Mouse (Mus musculus): ENCODE measurements around the gene Col4a1. TPM values are rescaled to one million over a fixed set of nuclear protein-coding genes. Genes with fewer than 3 reads are reported as not detected.
A peak's percentile ranks its signal among the peaks of the same experiment; 100 is the strongest.

Col4a1 gene
- polyA plus RNA-seq, 1 experiment from 2014 or later, result 102 TPM

DNA sequence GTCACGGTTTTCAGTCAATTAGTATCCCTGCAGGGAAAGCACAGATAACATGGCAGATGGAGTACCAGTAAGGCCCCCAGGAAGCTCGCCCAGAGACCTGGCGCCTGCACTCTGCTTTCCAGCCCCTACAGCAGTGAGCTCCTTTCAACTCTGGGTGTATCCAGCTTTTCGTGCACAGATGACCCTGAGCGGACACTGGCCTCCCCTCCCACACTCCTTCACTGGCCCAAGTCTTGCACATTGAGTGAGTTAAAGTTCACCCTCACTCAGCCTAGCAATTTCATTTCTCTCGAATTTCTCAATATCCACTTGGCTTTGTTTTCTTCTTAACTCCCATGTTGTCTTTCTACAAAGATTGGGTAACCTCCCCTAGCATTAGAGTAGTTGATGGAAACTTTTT, 24.3 kb downstream of the Col4a1 start:
- Histone ChIP-seq H3K4me3 (replicated peaks) (no peak overlapping the region), H3K36me3 (replicated peaks) (no peaks in the 10 kb centered on the region), H3K4me2 (no peak overlapping the region), H3K4me1 (peaks cover 15% of the 10 kb centered on the region), H3K27me3 (no peaks in the 10 kb centered on the region), H3K9ac (no peak overlapping the region), H3K27ac (no peak overlapping the region), H3K9me3 (no peaks in the 10 kb centered on the region)
- WGBS, result 76% methylated on average over 6 of the region's 6 CpGs
- ATAC-seq (ENCODE audit: low FRiP score), result no peak

DNA sequence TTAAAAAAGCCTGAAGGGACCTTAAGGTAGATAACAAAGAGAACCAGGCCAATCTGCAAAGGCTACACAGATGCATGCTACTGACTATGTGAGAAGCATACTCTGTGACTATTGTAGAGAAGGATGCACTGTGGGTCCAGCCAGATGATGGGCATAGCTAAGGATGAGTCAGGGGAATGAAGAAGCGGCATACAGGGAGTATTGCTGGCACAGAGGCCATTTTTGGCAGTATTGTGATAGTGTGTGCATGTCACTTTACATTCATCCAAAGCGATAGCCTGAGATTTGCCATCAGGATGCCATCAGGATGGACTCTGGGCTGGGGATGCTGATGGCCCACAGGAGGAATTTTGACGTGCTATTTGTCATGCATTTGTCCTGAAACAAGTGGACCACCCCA, 25.5 kb downstream of the Col4a1 start:
- H3K27me3 ChIP-seq, result no peaks in the 10 kb centered on the region
- peaks cover 21% of the 10 kb centered on the region for H3K4me1 ChIP-seq

DNA sequence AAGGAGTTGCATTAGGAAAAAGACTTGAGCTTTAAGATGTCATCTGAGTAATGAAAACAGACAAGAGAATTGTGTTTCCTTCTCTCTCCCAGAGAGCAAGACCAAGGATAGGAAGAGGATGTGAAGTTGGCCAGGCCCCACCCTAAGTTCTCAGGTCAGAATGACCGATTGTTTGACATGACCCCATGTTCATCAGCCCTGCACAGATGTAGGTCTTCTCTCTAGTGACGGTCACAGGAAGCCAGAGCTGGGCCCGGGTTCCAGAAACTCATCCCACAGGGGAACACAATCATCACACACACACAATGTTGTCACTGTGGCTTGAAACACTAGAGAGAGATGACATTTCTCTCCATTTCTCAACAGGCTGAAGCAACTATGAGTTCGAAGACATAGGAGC, 27.2 kb downstream of the Col4a1 start:
- Histone ChIP-seq H3K9ac (no peak overlapping the region), H3K4me2 (no peak overlapping the region), H3K36me3 (replicated peaks) (no peaks in the 10 kb centered on the region), H3K4me1 (peaks cover 15% of the 10 kb centered on the region), H3K9me3 (no peaks in the 10 kb centered on the region), H3K27ac (no peak overlapping the region), H3K4me3 (replicated peaks) (no peak overlapping the region), H3K27me3 (no peaks in the 10 kb centered on the region)
- WGBS, result 92% methylated on average over 4 of the region's 4 CpGs
- ATAC-seq (ENCODE audit: low FRiP score), result no peak

More for the DNA sequence above, 25.5 kb downstream of the Col4a1 start:
- Histone ChIP-seq H3K9ac (no peak overlapping the region), H3K27ac (no peak overlapping the region), H3K36me3 (replicated peaks) (no peaks in the 10 kb centered on the region), H3K4me2 (no peak overlapping the region), H3K9me3 (no peaks in the 10 kb centered on the region), H3K4me3 (replicated peaks) (no peak overlapping the region)
- WGBS, result 75% methylated on average over 3 of the region's 3 CpGs
- ATAC-seq (ENCODE audit: low FRiP score), result no peak

DNA sequence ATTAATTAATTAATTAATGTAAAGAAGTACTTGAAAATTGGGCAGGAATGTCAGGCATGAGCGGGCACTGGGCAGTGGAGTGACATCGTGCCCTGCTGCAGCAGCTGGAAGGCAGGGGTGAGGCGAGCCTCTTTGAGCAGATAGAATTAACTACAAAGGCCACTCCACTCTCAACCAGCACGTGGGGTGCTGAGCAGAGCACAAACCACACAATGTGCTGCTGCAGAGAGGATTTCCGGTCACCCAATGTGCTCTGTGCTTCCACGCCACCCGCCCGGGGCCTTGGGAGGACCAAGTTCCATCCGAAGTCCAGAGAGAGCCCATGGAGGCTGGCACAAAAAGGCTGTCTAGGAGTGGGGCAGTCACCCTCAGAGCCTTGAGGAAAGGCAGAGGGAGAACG, 29.4 kb downstream of the Col4a1 start:
- H3K27ac ChIP-seq, result no peak overlapping the region
- no peak for ATAC-seq (ENCODE audit: low FRiP score)

DNA sequence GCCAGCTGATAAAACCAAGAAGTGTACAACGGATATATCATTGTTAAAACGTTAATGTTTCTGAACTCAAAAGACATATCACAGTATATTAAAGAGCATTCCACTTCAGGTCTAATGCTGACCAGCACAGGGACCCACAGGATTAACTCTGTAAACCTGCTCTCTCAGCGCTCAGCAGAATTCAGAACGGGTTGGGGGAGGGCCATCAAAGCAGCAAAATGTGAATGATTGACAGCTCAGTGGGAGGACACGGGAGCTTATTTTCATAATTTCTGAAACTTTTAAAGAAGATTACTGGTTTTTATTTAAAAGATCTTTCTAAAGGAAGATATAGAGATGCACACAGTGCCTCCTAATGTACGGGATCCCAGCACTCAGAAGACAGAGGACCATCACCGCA, 29.9 kb downstream of the Col4a1 start:
- WGBS, result 76% methylated on average over 7 of the region's 7 CpGs
- H3K4me2 ChIP-seq, result no peak overlapping the region
- no peaks in the 10 kb centered on the region for H3K36me3 ChIP-seq (replicated peaks)
- H3K4me1 ChIP-seq, result peaks cover 33% of the 10 kb centered on the region
- no peak overlapping the region for H3K9ac ChIP-seq
- no peak overlapping the region for H3K27ac ChIP-seq
- no peak for ATAC-seq (ENCODE audit: low FRiP score)
- no peaks in the 10 kb centered on the region for H3K27me3 ChIP-seq
- H3K9me3 ChIP-seq, result no peaks in the 10 kb centered on the region
- no peak overlapping the region for H3K4me3 ChIP-seq (replicated peaks)

More for the DNA sequence above, 29.4 kb downstream of the Col4a1 start:
- Histone ChIP-seq H3K9me3 (no peaks in the 10 kb centered on the region), H3K4me3 (replicated peaks) (no peak overlapping the region), H3K27me3 (no peaks in the 10 kb centered on the region), H3K4me1 (peaks cover 28% of the 10 kb centered on the region), H3K4me2 (no peak overlapping the region), H3K9ac (no peak overlapping the region), H3K36me3 (replicated peaks) (no peaks in the 10 kb centered on the region)
- 46% methylated on average over 10 of the region's 10 CpGs for WGBS

DNA sequence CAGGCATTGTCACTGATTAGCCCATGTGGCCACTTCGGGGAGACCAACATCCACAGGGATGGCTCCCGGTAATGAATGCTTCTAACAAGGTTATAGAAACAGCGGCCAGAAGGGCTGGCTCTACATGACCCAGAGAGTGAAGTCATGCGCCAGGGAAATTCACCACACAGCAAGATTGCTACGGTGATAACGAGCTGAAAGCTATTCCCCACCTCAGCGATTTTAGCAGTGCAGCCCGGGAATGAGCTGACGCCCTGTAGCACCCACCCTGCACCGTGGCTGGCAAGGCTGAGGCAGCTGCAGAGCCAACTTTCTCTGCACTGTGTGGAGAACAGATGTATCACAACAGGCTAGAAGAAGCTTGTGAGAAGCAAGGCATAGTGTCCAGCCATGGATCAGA, 30.5 kb downstream of the Col4a1 start:
- H3K36me3 ChIP-seq (replicated peaks), result no peaks in the 10 kb centered on the region
- ATAC-seq (ENCODE audit: low FRiP score), result no peak
- peaks cover 34% of the 10 kb centered on the region for H3K4me1 ChIP-seq
- no peaks in the 10 kb centered on the region for H3K27me3 ChIP-seq
- 79% methylated on average over 10 of the region's 10 CpGs for WGBS
- H3K9me3 ChIP-seq, result no peaks in the 10 kb centered on the region
- H3K27ac ChIP-seq, result no peak overlapping the region
- no peak overlapping the region for H3K4me2 ChIP-seq
- no peak overlapping the region for H3K4me3 ChIP-seq (replicated peaks)
- no peak overlapping the region for H3K9ac ChIP-seq

DNA sequence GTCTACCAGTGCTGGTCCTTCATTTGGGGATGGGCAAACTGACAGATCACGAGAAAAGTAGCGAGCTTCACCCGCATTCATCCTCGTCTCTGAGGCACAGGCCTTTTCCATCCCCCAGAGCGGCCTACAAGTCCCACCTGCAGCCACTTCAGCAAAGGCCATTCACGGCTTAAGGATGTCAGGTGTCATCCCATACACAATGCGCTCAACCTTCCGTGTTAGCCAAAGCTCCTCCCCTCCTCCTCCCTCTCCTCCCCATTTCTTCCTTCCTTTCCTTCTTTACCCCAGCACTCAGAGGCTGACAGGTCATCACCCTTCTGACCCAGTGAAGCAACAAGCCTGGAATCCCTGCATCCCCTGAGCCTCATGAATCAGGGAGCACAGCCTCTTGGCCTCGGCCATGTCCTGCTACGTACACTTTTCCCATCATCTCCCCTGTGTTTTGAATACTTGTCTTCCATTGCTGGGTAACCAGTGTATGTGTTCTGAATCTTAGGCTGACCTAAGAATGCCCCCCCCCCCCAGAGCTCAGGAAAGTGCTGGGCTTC, 31.8 kb downstream of the Col4a1 start:
- Histone ChIP-seq H3K4me2 (no peak overlapping the region), H3K27ac (no peak overlapping the region), H3K4me3 (replicated peaks) (no peak overlapping the region), H3K9ac (no peak overlapping the region), H3K27me3 (no peaks in the 10 kb centered on the region), H3K9me3 (no peaks in the 10 kb centered on the region), H3K36me3 (replicated peaks) (no peaks in the 10 kb centered on the region), H3K4me1 (peaks cover 34% of the 10 kb centered on the region)
- WGBS, result 73% methylated on average over 10 of the region's 10 CpGs
- ATAC-seq (ENCODE audit: low FRiP score), result no peak

DNA sequence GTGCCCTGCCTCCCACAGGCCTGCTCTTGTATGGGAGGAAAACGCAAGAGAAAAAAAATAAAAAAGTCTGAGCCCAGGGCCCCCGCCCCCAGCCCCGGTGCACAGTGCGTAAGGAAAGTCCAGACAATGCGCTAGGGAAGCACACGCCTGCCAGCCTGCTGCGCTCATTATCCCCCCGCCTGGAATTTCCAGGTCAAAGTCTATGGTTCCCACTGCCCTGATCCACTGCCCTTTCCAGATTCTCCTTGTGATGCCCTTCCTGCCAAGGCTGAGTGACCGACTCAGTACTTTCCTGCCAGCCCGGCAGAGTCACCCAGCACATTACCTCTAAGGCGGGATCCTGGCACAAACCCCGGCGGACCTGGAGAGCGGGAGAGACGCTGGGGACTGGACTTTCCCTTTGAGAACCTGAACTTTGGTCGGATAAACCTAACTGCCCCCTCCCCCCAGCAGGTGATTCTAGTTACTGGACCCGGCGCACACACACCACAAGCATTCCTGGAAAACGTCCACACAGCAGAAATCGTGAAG, 33.3 kb downstream of the Col4a1 start:
- no peaks in the 10 kb centered on the region for H3K27me3 ChIP-seq
- H3K36me3 ChIP-seq (replicated peaks), result no peaks in the 10 kb centered on the region
- peaks cover 38% of the 10 kb centered on the region for H3K4me1 ChIP-seq
- H3K4me3 ChIP-seq (replicated peaks), result no peak overlapping the region
- WGBS, result 54% methylated on average over 20 of the region's 20 CpGs
- H3K9ac ChIP-seq, result no peak overlapping the region
- 0 out of 2 replicates have a peak, but pooled peaks have one; percentile 58 for ATAC-seq (ENCODE audit: low FRiP score)
- H3K9me3 ChIP-seq, result no peaks in the 10 kb centered on the region
- H3K27ac ChIP-seq, result no peak overlapping the region
- H3K4me2 ChIP-seq, result peak overlapping the region; percentile 13; the same call in 1 of the 2 replicates

DNA sequence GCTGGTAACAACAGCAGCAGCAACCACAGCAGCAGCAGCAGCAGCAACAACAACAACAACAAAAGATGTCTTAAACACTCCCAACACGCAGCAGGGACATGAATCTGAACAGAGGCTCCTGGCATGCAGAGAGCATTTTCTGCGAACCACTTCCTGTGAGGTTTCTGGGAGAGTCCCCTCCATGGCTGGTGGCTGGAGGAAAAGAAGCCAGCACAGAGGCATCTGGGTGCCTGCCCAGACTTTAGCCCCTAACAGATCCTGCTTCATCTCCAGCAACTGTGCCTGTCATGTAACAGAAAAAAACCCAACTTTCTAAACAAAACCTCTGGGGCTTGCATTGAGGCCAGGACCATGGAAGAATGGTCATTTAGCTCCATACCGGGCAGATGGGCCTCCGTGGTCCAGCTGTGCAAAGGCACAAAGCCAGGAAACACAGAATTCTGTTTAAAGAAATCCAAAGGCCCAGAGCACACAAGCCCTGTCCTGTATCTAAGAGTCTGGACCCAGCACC, 34.5 kb downstream of the Col4a1 start:
- Histone ChIP-seq H3K27ac (no peak overlapping the region), H3K4me3 (replicated peaks) (no peak overlapping the region), H3K4me1 (peaks cover 31% of the 10 kb centered on the region), H3K27me3 (no peaks in the 10 kb centered on the region), H3K9ac (no peak overlapping the region), H3K9me3 (no peaks in the 10 kb centered on the region), H3K36me3 (replicated peaks) (no peaks in the 10 kb centered on the region), H3K4me2 (no peak overlapping the region)
- ATAC-seq (ENCODE audit: low FRiP score), result no peak
- WGBS, result 56% methylated on average over 4 of the region's 4 CpGs

DNA sequence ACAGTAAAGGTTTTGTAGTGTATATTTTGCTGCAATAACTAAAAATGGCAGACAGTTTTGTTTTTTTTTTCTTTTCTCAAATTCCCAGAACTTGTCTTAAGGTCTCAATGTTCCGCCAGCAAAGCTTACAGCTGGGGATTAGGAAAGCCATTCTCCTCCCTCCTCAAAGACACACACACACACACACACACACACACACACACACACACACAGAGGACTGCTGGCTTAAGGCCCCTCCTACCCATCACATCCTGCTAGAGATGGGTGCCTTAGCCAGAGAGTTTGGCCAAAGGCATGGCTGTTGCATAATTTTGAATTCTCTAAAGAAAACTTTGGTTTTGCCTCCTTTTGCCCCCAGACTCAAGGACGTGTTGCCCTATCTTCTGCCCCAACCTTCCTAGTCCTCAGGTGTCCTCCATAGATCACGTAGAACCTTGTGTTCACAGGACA, 35.0 kb downstream of the Col4a1 start:
- 70% methylated on average over 3 of the region's 3 CpGs for WGBS
- H3K4me1 ChIP-seq, result peaks cover 30% of the 10 kb centered on the region
- no peaks in the 10 kb centered on the region for H3K9me3 ChIP-seq
- no peaks in the 10 kb centered on the region for H3K27me3 ChIP-seq
- no peak overlapping the region for H3K4me3 ChIP-seq (replicated peaks)
- no peak overlapping the region for H3K27ac ChIP-seq
- no peak overlapping the region for H3K4me2 ChIP-seq
- no peak for ATAC-seq (ENCODE audit: low FRiP score)
- no peaks in the 10 kb centered on the region for H3K36me3 ChIP-seq (replicated peaks)
- no peak overlapping the region for H3K9ac ChIP-seq

DNA sequence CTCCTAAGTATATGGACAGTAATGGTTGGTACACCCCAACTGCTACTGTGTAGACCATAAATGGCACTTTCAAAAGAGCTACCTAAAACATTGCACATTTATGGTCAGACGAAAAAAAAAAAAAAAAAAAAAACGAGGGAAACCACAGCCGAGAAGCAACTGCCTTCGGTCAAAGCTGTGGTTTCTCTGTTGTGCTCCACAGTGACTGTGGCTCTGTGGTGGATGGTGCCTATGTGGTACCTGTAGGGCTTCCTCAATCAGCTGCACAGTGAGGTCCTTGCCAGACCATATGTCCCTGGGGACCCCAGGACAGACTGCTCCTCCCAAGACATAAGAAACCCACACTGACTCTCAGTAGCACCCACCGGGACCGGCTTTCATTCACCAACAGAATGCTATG, 36.3 kb downstream of the Col4a1 start:
- WGBS, result 86% methylated on average over 6 of the region's 6 CpGs
- H3K9ac ChIP-seq, result no peak overlapping the region
- no peaks in the 10 kb centered on the region for H3K9me3 ChIP-seq
- H3K4me1 ChIP-seq, result peaks cover 27% of the 10 kb centered on the region
- no peak for ATAC-seq (ENCODE audit: low FRiP score)
- H3K27ac ChIP-seq, result no peak overlapping the region
- no peaks in the 10 kb centered on the region for H3K27me3 ChIP-seq
- H3K36me3 ChIP-seq (replicated peaks), result no peaks in the 10 kb centered on the region
- no peak overlapping the region for H3K4me2 ChIP-seq
- no peak overlapping the region for H3K4me3 ChIP-seq (replicated peaks)

DNA sequence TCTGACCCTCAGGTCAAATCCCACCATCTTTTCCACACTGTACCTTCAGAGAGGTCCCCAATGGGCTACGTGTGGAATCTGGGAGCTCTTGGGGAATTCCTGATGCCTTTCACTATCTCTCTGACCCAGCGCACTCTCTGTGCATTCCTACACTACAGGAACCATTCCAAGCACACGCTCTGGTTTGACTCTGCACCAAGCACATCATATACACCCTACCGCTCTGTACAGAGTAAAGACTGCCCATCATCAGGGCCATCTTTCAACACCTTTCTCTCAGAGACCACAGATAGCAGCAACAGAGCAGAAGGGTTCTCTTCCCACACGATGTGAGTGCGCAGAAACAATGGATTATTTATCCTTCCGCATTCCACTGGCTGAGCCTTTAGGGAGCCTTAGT, 38.2 kb downstream of the Col4a1 start:
- Histone ChIP-seq H3K4me2 (no peak overlapping the region), H3K27ac (no peak overlapping the region), H3K4me3 (replicated peaks) (no peak overlapping the region), H3K36me3 (replicated peaks) (no peaks in the 10 kb centered on the region), H3K9me3 (no peaks in the 10 kb centered on the region), H3K27me3 (no peaks in the 10 kb centered on the region), H3K4me1 (peaks cover 22% of the 10 kb centered on the region), H3K9ac (no peak overlapping the region)
- WGBS, result 88% methylated on average over 7 of the region's 7 CpGs
- ATAC-seq (ENCODE audit: low FRiP score), result no peak

DNA sequence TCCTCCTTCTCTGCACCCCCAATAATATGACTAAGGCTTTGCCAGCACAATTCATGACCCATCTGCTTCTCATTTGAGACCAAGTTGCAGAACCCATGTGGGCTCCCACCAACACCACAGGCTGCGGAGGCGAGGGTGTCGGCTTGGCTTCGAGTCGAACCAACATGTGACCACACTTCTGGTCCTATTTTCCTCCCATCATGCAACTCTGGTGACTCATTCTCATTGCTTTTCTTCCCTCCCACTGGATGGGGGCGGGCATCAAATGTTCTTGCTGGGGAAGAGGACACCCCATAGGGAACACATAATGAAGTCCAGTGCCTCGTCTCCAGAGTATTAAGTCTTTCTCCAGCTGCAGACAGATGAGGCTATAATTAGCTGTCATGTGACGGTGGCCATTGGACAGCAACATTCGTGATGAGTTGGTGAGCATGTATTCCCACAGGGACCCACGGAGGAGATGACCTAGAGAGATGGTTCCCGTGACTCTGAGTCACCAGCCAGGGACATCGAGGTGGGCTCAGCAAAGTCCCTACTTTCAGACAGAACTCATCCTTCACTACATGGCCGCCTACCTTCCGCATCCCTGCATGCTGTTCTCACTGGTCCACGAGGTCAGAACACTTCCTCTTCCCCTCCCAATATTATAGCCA, 39.0 kb downstream of the Col4a1 start:
- H3K36me3 ChIP-seq (replicated peaks), result no peaks in the 10 kb centered on the region
- no peak overlapping the region for H3K9ac ChIP-seq
- H3K4me3 ChIP-seq (replicated peaks), result no peak overlapping the region
- ATAC-seq (ENCODE audit: low FRiP score), result no peak
- no peak overlapping the region for H3K27ac ChIP-seq
- H3K4me1 ChIP-seq, result peaks cover 14% of the 10 kb centered on the region
- no peaks in the 10 kb centered on the region for H3K9me3 ChIP-seq
- WGBS, result 84% methylated on average over 15 of the region's 15 CpGs
- H3K4me2 ChIP-seq, result no peak overlapping the region
- H3K27me3 ChIP-seq, result no peaks in the 10 kb centered on the region
